Mouse (Mus musculus): ENCODE measurements around the gene 1700018F24Rik.
A peak's percentile ranks its signal among the peaks of the same experiment; 100 is the strongest.

The 1700018F24Rik gene

DNA sequence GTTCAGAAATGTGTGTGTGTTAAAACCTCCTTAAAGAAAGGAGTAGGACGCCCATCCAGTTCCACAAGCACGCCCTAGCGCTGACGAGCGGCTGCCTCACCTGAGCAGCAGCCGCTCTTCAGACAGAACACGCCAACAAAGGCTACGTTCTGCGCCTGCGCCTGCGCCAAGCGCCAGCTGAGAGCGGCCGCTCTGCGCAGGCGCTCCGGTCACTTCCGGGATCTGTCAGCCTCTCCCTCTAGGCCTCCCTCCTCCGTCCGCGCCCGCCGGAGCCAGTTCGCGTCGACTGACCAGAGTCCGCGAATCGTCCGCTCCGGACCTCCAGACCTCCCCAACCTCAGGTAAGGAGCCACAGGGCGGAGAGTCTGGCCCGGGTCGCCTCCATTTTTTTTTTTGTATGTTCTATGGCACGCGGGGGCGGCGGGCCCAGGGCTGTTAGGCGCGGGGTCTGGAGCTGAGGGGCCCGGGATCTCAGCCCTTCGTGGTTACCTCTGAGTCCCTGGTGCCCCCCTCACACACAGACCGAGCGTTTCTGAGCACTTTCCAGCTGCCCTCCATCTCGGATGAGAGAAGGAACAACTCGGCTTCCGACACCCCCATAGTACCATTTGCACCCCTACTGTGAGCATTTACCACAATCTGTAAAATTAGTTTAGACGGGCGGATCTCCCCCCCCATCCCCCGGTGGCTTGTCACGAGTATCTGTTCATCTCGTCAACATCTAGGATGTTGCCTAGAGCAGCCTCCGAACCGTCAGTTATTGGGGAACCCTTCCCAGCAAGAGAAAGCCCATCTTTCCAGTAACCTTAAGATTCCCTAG, 41.1 kb downstream of the 1700018F24Rik start, which contains the start of the genes Arpc1a and Kpna7:
TSS of gene Arpc1a (plus strand) at position 199 of the 820 bp plus-strand sequence.
TSS of gene Kpna7 (minus strand) at position 399 of the 820 bp plus-strand sequence.
- peak; percentile 97 for DNase-seq

DNA sequence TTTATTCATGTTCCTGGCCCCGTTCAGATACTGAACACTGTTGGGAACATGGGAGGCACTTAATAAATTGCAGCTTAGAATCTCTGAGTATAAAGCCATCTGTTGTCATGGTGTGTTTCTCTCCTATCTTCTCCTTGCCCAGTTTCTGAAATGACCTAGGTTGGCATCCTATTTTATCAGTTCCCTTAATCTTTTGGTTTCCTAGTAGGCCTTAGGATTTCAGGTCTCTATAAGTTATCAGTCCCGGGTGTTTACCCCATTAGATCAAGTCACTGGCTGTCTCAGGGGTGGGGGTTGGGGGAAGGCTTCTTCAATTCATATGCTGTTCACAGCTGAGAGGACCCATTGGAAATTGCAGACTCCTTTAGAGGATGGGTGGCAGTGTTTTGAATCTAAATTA, 42.0 kb downstream of the 1700018F24Rik start:
- no peak for DNase-seq

DNA sequence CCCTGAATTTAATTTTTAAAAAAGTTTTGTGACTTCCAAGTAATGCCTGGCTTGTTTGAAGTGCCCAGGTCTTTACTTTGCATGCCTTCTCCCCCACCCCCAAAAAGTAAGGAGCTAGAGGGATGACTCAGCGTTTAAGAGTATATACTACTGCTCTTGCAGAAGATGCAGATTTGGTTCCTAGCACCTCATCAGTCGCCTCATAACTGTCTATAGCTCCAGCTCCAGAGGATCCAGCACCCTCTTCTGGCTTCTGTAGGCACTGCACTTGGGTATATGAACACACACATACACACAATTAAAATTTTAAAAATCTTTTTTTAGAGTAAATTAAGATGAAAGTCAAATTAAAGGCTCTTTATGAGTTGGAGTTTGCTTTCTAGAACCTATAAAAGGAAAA, 45.4 kb downstream of the 1700018F24Rik start:
- no peak for DNase-seq

DNA sequence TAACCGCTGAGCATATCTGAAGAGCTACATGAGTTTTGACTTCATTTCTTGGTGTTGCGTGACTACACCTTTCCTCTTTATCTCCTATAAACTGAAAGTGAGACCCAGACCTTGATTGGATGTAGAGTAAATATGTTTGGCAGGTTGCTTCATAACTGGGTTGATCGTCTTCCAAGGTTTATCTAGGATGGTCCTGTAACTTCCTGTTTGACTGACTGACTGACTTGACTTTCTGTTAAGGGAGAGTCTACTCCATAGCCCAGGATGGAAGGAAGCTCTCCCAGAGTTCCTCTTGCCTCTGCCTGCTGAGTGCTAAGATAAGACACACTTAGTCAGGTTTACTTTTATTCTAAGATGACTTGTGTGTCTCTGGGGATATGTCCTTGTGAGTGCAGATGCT, 47.1 kb downstream of the 1700018F24Rik start:
- DNase-seq = no peak
